Mouse (Mus musculus) intestine, postnatal 0 days (tissue): ENCODE data around the gene Zbtb9. TPM values are rescaled to one million over a fixed set of nuclear protein-coding genes. Genes with fewer than 3 reads are reported as not detected.

Experiments
- ATAC-seq: fragments of 200-750 bp; cut with Nextera tagmentation; 2 replicates; pipeline ENCODE4 v1.8.0; 2017; ENCODE audit warnings: mild to moderate bottlenecking, moderate TSS enrichment, moderate library complexity
- H3K27ac ChIP-seq: fragments of 300-500 bp; sonication (generic); 2 replicates; pipeline ENCODE4 v1.5.1; 2014; ENCODE audit warnings: mild to moderate bottlenecking, low read depth, low read length, moderate library complexity
- H3K27me3 ChIP-seq: fragments of 300-500 bp; sonication (generic); replicated peaks from 2 replicates; pipeline ENCODE4 v1.6.1; 2014; ENCODE audit warnings: low read length, mixed read lengths; ENCODE audit not compliant: control insufficient read depth, insufficient read depth
- H3K36me3 ChIP-seq: fragments of 300-500 bp; sonication (generic); 2 replicates; pipeline ENCODE4 v1.6.1; 2014; ENCODE audit warnings: mild to moderate bottlenecking, moderate library complexity; ENCODE audit not compliant: control insufficient read depth, insufficient read depth
- H3K4me1 ChIP-seq: fragments of 300-500 bp; sonication (generic); replicated peaks from 2 replicates; pipeline ENCODE4 v1.6.1; 2014; ENCODE audit warnings: antibody characterized with exemption, low read length, mixed read lengths; ENCODE audit not compliant: control insufficient read depth, insufficient read depth
- H3K4me2 ChIP-seq: fragments of 300-500 bp; sonication (generic); replicated peaks from 2 replicates; pipeline ENCODE4 v1.6.1; 2014; ENCODE audit warnings: low read depth, mild to moderate bottlenecking, moderate library complexity
- H3K4me3 ChIP-seq: fragments of 300-500 bp; sonication (generic); 2 replicates; pipeline ENCODE4 v1.5.1; 2014; ENCODE audit warnings: low read depth, low read length
- H3K9ac ChIP-seq: fragments of 300-500 bp; sonication (generic); 2 replicates; pipeline ENCODE4 v1.6.1; 2014; ENCODE audit warnings: mild to moderate bottlenecking, low read depth, low read length
- H3K9me3 ChIP-seq: fragments of 300-500 bp; sonication (generic); 2 replicates; pipeline ENCODE4 v1.6.1; 2016; ENCODE audit warnings: mixed run types; ENCODE audit not compliant: control insufficient read depth
- CTCF ChIP-seq: sonication (generic); IDR thresholded peaks from 2 replicates; pipeline ENCODE4 v1.5.1; 2016; ENCODE audit warnings: low read depth, mild to moderate bottlenecking, control low read depth, antibody characterized with exemption, moderate library complexity
- WGBS: fragments of 180-500 bp; shearing (Covaris S2); extraction: QIAGEN DNeasy Blood & Tissue Kit; methylation state at CpG from one replicate; pipeline ENCODE4 v1.1.7; 2014; 5-methylcytosine and 5-hydroxymethylcytosine counted together
- polyA plus RNA-seq: library from polyadenylated mRNA; unstranded; fragments of >200 nt; fragmentation: Nextera tagmentation; extraction: Ambion mirVana; gene quantifications from 2 replicates; pipeline ENCODE4 v1.2.1, GENCODE M21; 2015

The Zbtb9 gene
- polyA plus RNA-seq, 1 experiment from 2014 or later, result 6.5 TPM

- Histone ChIP-seq H3K4me2 (no peak overlapping the region), H3K4me1 (peaks cover 9% of the 10 kb centered on the region), H3K36me3 (no peaks in the 10 kb centered on the region), H3K9ac (no peak overlapping the region), H3K27me3 (no peaks in the 10 kb centered on the region), H3K4me3 (no peak overlapping the region), H3K27ac (no peak overlapping the region), H3K9me3 (no peaks in the 10 kb centered on the region)
- TF ChIP-seq CTCF, result no peak
- 61% methylated on average over 11 of the region's 13 CpGs for WGBS
- ATAC-seq, result no peak
Observed at GRCm38 (mm10) chr17:27041046-27041786, 68.2 kb downstream of the Zbtb9 start.

- Histone ChIP-seq H3K36me3 (no peaks in the 10 kb centered on the region), H3K9ac (no peak overlapping the region), H3K4me2 (no peak overlapping the region), H3K27me3 (no peaks in the 10 kb centered on the region), H3K27ac (no peak overlapping the region), H3K4me1 (peaks cover 12% of the 10 kb centered on the region), H3K4me3 (no peak overlapping the region), H3K9me3 (no peaks in the 10 kb centered on the region)
- no peak for ATAC-seq
- WGBS, result 81% methylated on average over 2 of the region's 2 CpGs
- TF ChIP-seq CTCF, result no peak
Observed at GRCm38 (mm10) chr17:27041787-27042055, 68.8 kb downstream of the Zbtb9 start.

GRCm38 (mm10) chr17:27042840-27043239, 69.9 kb downstream of the Zbtb9 start:
- no peak for TF ChIP-seq CTCF
- peak; percentile 31; the same call in 1 of the 2 replicates for ATAC-seq
- Histone ChIP-seq H3K36me3 (no peaks in the 10 kb centered on the region), H3K27me3 (no peaks in the 10 kb centered on the region), H3K4me2 (no peak overlapping the region), H3K27ac (no peak overlapping the region), H3K9me3 (no peaks in the 10 kb centered on the region), H3K4me3 (no peak overlapping the region), H3K4me1 (peaks cover 14% of the 10 kb centered on the region), H3K9ac (no peak overlapping the region)
- WGBS, result 42% methylated on average over 6 of the region's 6 CpGs

GRCm38 (mm10) chr17:27045164-27045563, 72.2 kb downstream of the Zbtb9 start:
- Histone ChIP-seq H3K4me2 (no peak overlapping the region), H3K27me3 (no peaks in the 10 kb centered on the region), H3K9ac (no peak overlapping the region), H3K36me3 (no peaks in the 10 kb centered on the region), H3K27ac (no peak overlapping the region), H3K4me1 (peaks cover 11% of the 10 kb centered on the region; the same call in 1 of the 2 replicates), H3K4me3 (no peak overlapping the region), H3K9me3 (no peaks in the 10 kb centered on the region)
- no peak for TF ChIP-seq CTCF
- WGBS, result 92% methylated on average over 6 of the region's 6 CpGs
- no peak for ATAC-seq

GRCm38 (mm10) chr17:27047762-27048444, 74.9 kb downstream of the Zbtb9 start:
- WGBS, result 52% methylated on average over 14 of the region's 14 CpGs
- Histone ChIP-seq H3K4me3 (no peak overlapping the region), H3K9ac (no peak overlapping the region), H3K36me3 (no peaks in the 10 kb centered on the region), H3K27ac (peak overlapping the region; percentile 77), H3K4me1 (peaks cover 19% of the 10 kb centered on the region; the same call in 1 of the 2 replicates), H3K27me3 (no peaks in the 10 kb centered on the region), H3K9me3 (no peaks in the 10 kb centered on the region), H3K4me2 (peak overlapping the region; percentile 24; the same call in 1 of the 2 replicates)
- TF ChIP-seq CTCF, result peak; percentile 74
- peak; percentile 63 for ATAC-seq

GRCm38 (mm10) chr17:27048445-27049239, 75.7 kb downstream of the Zbtb9 start:
- 35% methylated on average over 14 of the region's 14 CpGs for WGBS
- Histone ChIP-seq H3K9ac (no peak overlapping the region), H3K27ac (peak overlapping the region; percentile 77), H3K27me3 (no peaks in the 10 kb centered on the region), H3K4me3 (no peak overlapping the region), H3K4me2 (peak overlapping the region; percentile 24; the same call in 1 of the 2 replicates), H3K4me1 (peaks cover 21% of the 10 kb centered on the region; the same call in 1 of the 2 replicates), H3K9me3 (no peaks in the 10 kb centered on the region), H3K36me3 (no peaks in the 10 kb centered on the region)
- peak; percentile 20 for ATAC-seq
- no peak for TF ChIP-seq CTCF
